Mouse (Mus musculus) CH12.LX (cell line): ENCODE results near the gene Sprn. TPM values are rescaled to one million over a fixed set of nuclear protein-coding genes. Genes with fewer than 3 reads are reported as not detected.

Experiments
- DNase-seq: peaks from one replicate; pipeline ENCODE4 v3.0.0-alpha.2; 2013; ENCODE audit errors: extremely low read depth
- H3K27ac ChIP-seq: 2 replicates; pipeline ENCODE4 v1.5.1; 2012; ENCODE audit warnings: low read depth, mild to moderate bottlenecking, control low read depth, moderate library complexity; ENCODE audit not compliant: insufficient read depth
- H3K27me3 ChIP-seq: replicated peaks from 2 replicates; pipeline ENCODE3; 2012; ENCODE audit warnings: inconsistent platforms
- H3K36me3 ChIP-seq, 2 experiments: replicated peaks in 1 of 2; 2 replicates each; pipeline versions ENCODE3 to v1.6.1; 2012; ENCODE audit warnings: inconsistent platforms in 1 of 2, low read length in 1 of 2, mild to moderate bottlenecking in 1 of 2, mixed read lengths in 1 of 2, moderate library complexity in 1 of 2; ENCODE audit not compliant: control insufficient read depth in 1 of 2, insufficient read depth in 1 of 2
- H3K4me1 ChIP-seq, 2 experiments: 2 replicates each; pipeline ENCODE4 v1.6.1; 2012; ENCODE audit warnings: inconsistent platforms in 1 of 2, moderate library complexity in 1 of 2; ENCODE audit not compliant: insufficient read depth in 2 of 2, control insufficient read depth in 1 of 2
- H3K4me2 ChIP-seq: 2 replicates; pipeline ENCODE4 v1.6.1; 2012; ENCODE audit warnings: low read depth, mild to moderate bottlenecking, control low read depth; ENCODE audit not compliant: poor library complexity, insufficient read depth, severe bottlenecking
- H3K4me3 ChIP-seq, 3 experiments: fragments of 150-350 bp in 1 of 3; sonication (generic) in 1 of 3; replicated peaks in 1 of 3; 2 replicates each; pipeline versions ENCODE3 to v1.5.1; 2011 to 2012; ENCODE audit warnings: low read depth in 2 of 3, low read length in 2 of 3, mild to moderate bottlenecking in 2 of 3, moderate library complexity in 2 of 3, control low read depth in 1 of 3, improper control_type of control experiment in 1 of 3, inconsistent platforms in 1 of 3, mixed read lengths in 1 of 3; ENCODE audit not compliant: poor library complexity in 1 of 3
- H3K79me2 ChIP-seq: replicated peaks from 2 replicates; pipeline ENCODE4 v1.6.1; 2012; ENCODE audit warnings: mild to moderate bottlenecking, moderate library complexity; ENCODE audit not compliant: control insufficient read depth, poor library complexity, insufficient read depth, severe bottlenecking; ENCODE audit errors: extremely low read depth
- H3K9ac ChIP-seq: 2 replicates; pipeline ENCODE4 v1.6.1; 2012; ENCODE audit warnings: low read depth, mild to moderate bottlenecking, control low read depth, moderate library complexity; ENCODE audit not compliant: insufficient read depth
- H3K9me3 ChIP-seq: replicated peaks from 2 replicates; pipeline ENCODE3; 2012; ENCODE audit warnings: low read length, inconsistent platforms, mixed read lengths
- BHLHE40 ChIP-seq: IDR thresholded peaks from 2 replicates; pipeline ENCODE4 v1.6.1; 2011; ENCODE audit warnings: mild to moderate bottlenecking, low read depth, low read length, improper control_type of control experiment
- CHD1 ChIP-seq: IDR thresholded peaks from 2 replicates; pipeline ENCODE4 v1.6.1; 2012; ENCODE audit warnings: low read depth, low read length, improper control_type of control experiment, inconsistent platforms
- CHD2 ChIP-seq: IDR thresholded peaks from 2 replicates; pipeline ENCODE4 v1.6.1; 2011; ENCODE audit warnings: low read length, improper control_type of control experiment
- CTCF ChIP-seq, 2 experiments: IDR thresholded peaks in 1 of 2; conservative IDR thresholded peaks in 1 of 2; 2 replicates each; pipeline ENCODE4 v1.5.1; 2011 to 2012; ENCODE audit warnings: low read depth in 2 of 2, low read length in 2 of 2, improper control_type of control experiment in 1 of 2, inconsistent platforms in 1 of 2, mild to moderate bottlenecking in 1 of 2, moderate library complexity in 1 of 2
- E2F4 ChIP-seq: IDR thresholded peaks from 2 replicates; pipeline ENCODE4 v1.6.1; 2011; ENCODE audit warnings: low read depth, low read length, improper control_type of control experiment; ENCODE audit not compliant: insufficient replicate concordance
- ELF1 ChIP-seq: IDR thresholded peaks from 2 replicates; pipeline ENCODE4 v1.6.1; 2014; ENCODE audit warnings: low read depth, mild to moderate bottlenecking, inconsistent platforms, low read length, improper control_type of control experiment
- ETS1 ChIP-seq: conservative IDR thresholded peaks from 2 replicates; pipeline ENCODE4 v1.6.1; 2012; ENCODE audit warnings: low read depth, mild to moderate bottlenecking, inconsistent platforms, low read length, improper control_type of control experiment, moderate library complexity
- GABPA ChIP-seq: IDR thresholded peaks from 2 replicates; pipeline ENCODE4 v1.6.1; 2012; ENCODE audit warnings: low read depth, low read length, improper control_type of control experiment, inconsistent platforms; ENCODE audit not compliant: insufficient replicate concordance
- HCFC1 ChIP-seq: IDR thresholded peaks from 2 replicates; pipeline ENCODE4 v1.6.1; 2012; ENCODE audit warnings: low read depth, mild to moderate bottlenecking, inconsistent platforms, low read length, improper control_type of control experiment
- JUND ChIP-seq: conservative IDR thresholded peaks from 2 replicates; pipeline ENCODE4 v1.6.1; 2011; ENCODE audit warnings: low read depth, low read length, improper control_type of control experiment
- KAT2A ChIP-seq: IDR thresholded peaks from 2 replicates; pipeline ENCODE4 v1.6.1; 2012; ENCODE audit warnings: low read length, improper control_type of control experiment, inconsistent platforms; ENCODE audit not compliant: insufficient replicate concordance
- MAFK ChIP-seq: IDR thresholded peaks from 2 replicates; pipeline ENCODE4 v1.6.1; 2011; ENCODE audit warnings: low read length, improper control_type of control experiment; ENCODE audit not compliant: insufficient replicate concordance
- MAX ChIP-seq: IDR thresholded peaks from 2 replicates; pipeline ENCODE4 v1.6.1; 2011; ENCODE audit warnings: low read length, improper control_type of control experiment
- MAZ ChIP-seq: IDR thresholded peaks from 2 replicates; pipeline ENCODE4 v1.6.1; 2012; ENCODE audit warnings: low read depth, mild to moderate bottlenecking, inconsistent platforms, low read length, improper control_type of control experiment, moderate library complexity
- MEF2A ChIP-seq: IDR thresholded peaks from 2 replicates; pipeline ENCODE4 v1.6.1; 2014; ENCODE audit warnings: low read depth, mild to moderate bottlenecking, inconsistent platforms, low read length, improper control_type of control experiment, borderline replicate concordance
- NELFE ChIP-seq: IDR thresholded peaks from 2 replicates; pipeline ENCODE4 v1.6.1; 2011; ENCODE audit warnings: low read depth, low read length, improper control_type of control experiment
- NRF1 ChIP-seq: IDR thresholded peaks from 2 replicates; pipeline ENCODE4 v1.6.1; 2014; ENCODE audit warnings: low read depth, mild to moderate bottlenecking, inconsistent platforms, low read length, improper control_type of control experiment, moderate library complexity
- PAX5 ChIP-seq: IDR thresholded peaks from 2 replicates; pipeline ENCODE4 v1.6.1; 2012; ENCODE audit warnings: low read length, inconsistent platforms, mixed read lengths
- POLR2A ChIP-seq: IDR thresholded peaks from 2 replicates; pipeline ENCODE4 v1.6.1; 2011; ENCODE audit warnings: low read depth, mild to moderate bottlenecking, improper control_type of control experiment, low read length
- POLR2AphosphoS2 ChIP-seq: IDR thresholded peaks from 2 replicates; pipeline ENCODE4 v1.6.1; 2011; ENCODE audit warnings: low read depth, low read length, improper control_type of control experiment
- RAD21 ChIP-seq: IDR thresholded peaks from 2 replicates; pipeline ENCODE4 v1.6.1; 2011; ENCODE audit warnings: low read depth, mild to moderate bottlenecking, low read length, improper control_type of control experiment, moderate library complexity
- RCOR1 ChIP-seq: conservative IDR thresholded peaks from 2 replicates; pipeline ENCODE4 v1.6.1; 2012; ENCODE audit warnings: low read depth, mild to moderate bottlenecking, inconsistent platforms, low read length, improper control_type of control experiment
- SIN3A ChIP-seq: IDR thresholded peaks from 2 replicates; pipeline ENCODE4 v1.6.1; 2012; ENCODE audit warnings: low read length, improper control_type of control experiment, inconsistent platforms
- SMC3 ChIP-seq: IDR thresholded peaks from 2 replicates; pipeline ENCODE4 v1.6.1; 2011; ENCODE audit warnings: low read depth, low read length, improper control_type of control experiment
- TBP ChIP-seq: conservative IDR thresholded peaks from 2 replicates; pipeline ENCODE4 v1.6.1; 2011; ENCODE audit warnings: low read depth, low read length, improper control_type of control experiment
- TCF12 ChIP-seq: IDR thresholded peaks from 2 replicates; pipeline ENCODE4 v1.6.1; 2014; ENCODE audit warnings: low read depth, mild to moderate bottlenecking, inconsistent platforms, low read length, improper control_type of control experiment
- UBTF ChIP-seq: IDR thresholded peaks from 2 replicates; pipeline ENCODE4 v1.6.1; 2012; ENCODE audit warnings: low read depth, mild to moderate bottlenecking, inconsistent platforms, low read length, improper control_type of control experiment, moderate library complexity
- USF1 ChIP-seq: IDR thresholded peaks from 2 replicates; pipeline ENCODE4 v1.6.1; 2014; ENCODE audit warnings: low read depth, mild to moderate bottlenecking, inconsistent platforms, low read length, improper control_type of control experiment
- USF2 ChIP-seq: conservative IDR thresholded peaks from 2 replicates; pipeline ENCODE4 v1.6.1; 2011; ENCODE audit warnings: low read depth, low read length, improper control_type of control experiment
- ZC3H11A ChIP-seq: IDR thresholded peaks from 2 replicates; pipeline ENCODE4 v1.6.1; 2012; ENCODE audit warnings: low read depth, mild to moderate bottlenecking, inconsistent platforms, low read length, improper control_type of control experiment
- ZMIZ1 ChIP-seq: IDR thresholded peaks from 2 replicates; pipeline ENCODE4 v1.6.1; 2012; ENCODE audit warnings: low read depth, mild to moderate bottlenecking, inconsistent platforms, low read length, improper control_type of control experiment
- ZNF384 ChIP-seq: IDR thresholded peaks from 2 replicates; pipeline ENCODE4 v1.6.1; 2012; ENCODE audit warnings: low read depth, low read length, improper control_type of control experiment, inconsistent platforms
- dilution Hi-C: fragments of 300-500 bp; cut with MboI; formaldehyde crosslinking; loops from 2 replicates; pipeline ENCODE4 v1.14.3; 2020; ENCODE audit warnings: low sequenced_read_pairs; ENCODE audit not compliant: extremely low pct_unique_long_range_greater_than_20kb, extremely low pct_ligation_motif_present
- in situ Hi-C: fragments of 300-500 bp; cut with MboI; formaldehyde crosslinking; loops from 3 replicates; pipeline ENCODE4 v1.14.3; 2019; ENCODE audit warnings: low sequenced_read_pairs, low pct_ligation_motif_present, low pct_unique_long_range_greater_than_20kb, mixed read lengths
- polyA plus RNA-seq: library from polyadenylated mRNA; unstranded; fragments of >175 nt; gene quantifications from 2 replicates; pipeline ENCODE4 v1.2.1, GENCODE M21; 2012; ENCODE audit warnings: low read depth; ENCODE audit not compliant: insufficient read length
- total RNA-seq, 2 experiments: library from RNA; depleted of rRNA; stranded (reverse); fragments of 300-350 nt in 1 of 2; fragments of >200 nt in 1 of 2; gene quantifications; 2 replicates each; pipeline ENCODE4 v1.2.3; 2012 to 2014

The Sprn gene
- total and polyA plus RNA-seq, 3 experiments, result not detected

GRCm38 (mm10) chr7:140125278-140126021 lies 29.2 kb downstream of the Sprn start:
- H3K79me2 ChIP-seq, result peaks cover 3% of the 10 kb centered on the region
- dilution Hi-C loops, result no loop called here
- DNase-seq, result peak; percentile 96
- peaks cover 20 to 75% of the 10 kb centered on the region in 2 experiments for H3K4me1 ChIP-seq
- H3K4me2 ChIP-seq, result peak overlapping the region; percentile 86
- TF ChIP-seq USF2 (no peak), TCF12 (peak; percentile 51; the same call in 1 of the 2 replicates), NELFE (0 out of 2 replicates have a peak, but pooled peaks have one; percentile 10), KAT2A (no peak), E2F4 (no peak), HCFC1 (peak; percentile 48; the same call in 1 of the 2 replicates), UBTF (no peak), ZC3H11A (no peak), ELF1 (peak; percentile 57), CHD1 (no peak), TBP (peak; percentile 94), RAD21 (no peak), MAX (peak; percentile 13; the same call in 1 of the 2 replicates), MAZ (peak; percentile 24; the same call in 1 of the 2 replicates), CTCF (conservative IDR thresholded peaks at IDR 0.05 in 1 of 2, IDR thresholded peaks at IDR 0.05 in 1 of 2; ENCODE audit: low read depth in 2 of 2, low read length in 2 of 2) (no peak), POLR2A (peak; percentile 71), NRF1 (peak; percentile 78), MAFK (no peak), SMC3 (no peak), POLR2AphosphoS2 (peak; percentile 39; the same call in 1 of the 2 replicates), ZNF384 (no peak), JUND (no peak), GABPA (no peak), MEF2A (peak; percentile 18), ETS1 (no peak), BHLHE40 (no peak), ZMIZ1 (peak; percentile 75; the same call in 1 of the 2 replicates), USF1 (no peak), CHD2 (no peak), SIN3A (peak; percentile 43; the same call in 1 of the 2 replicates), RCOR1 (no peak), PAX5 (no peak)
- TF ChIP-seq, all 38 proteins: peak for 13
- in situ Hi-C loops, result no loop called here
- no peaks in the 10 kb centered on the region for H3K9me3 ChIP-seq
- peak overlapping the region; percentile 89 for H3K9ac ChIP-seq
- H3K4me3 ChIP-seq, result peak overlapping the region; percentile 47 to 90 (median 84)
- peaks cover 13 to 21% of the 10 kb centered on the region in 2 experiments for H3K36me3 ChIP-seq
- no peaks in the 10 kb centered on the region for H3K27me3 ChIP-seq
- H3K27ac ChIP-seq, result peak overlapping the region; percentile 93
